Mouse (Mus musculus) embryonic fibroblast, embryonic 13.5 days (primary cell): ENCODE measurements around the gene Kcna7. TPM values are rescaled to one million over a fixed set of nuclear protein-coding genes. Genes with fewer than 3 reads are reported as not detected.

ENCODE experiments used
- H3K27ac ChIP-seq: 2 replicates; pipeline ENCODE4 v1.5.1; 2012; ENCODE audit warnings: low read length, control low read depth, inconsistent platforms; ENCODE audit not compliant: insufficient read depth
- H3K4me1 ChIP-seq: 2 replicates; pipeline ENCODE4 v1.6.1; 2011; ENCODE audit warnings: low read length; ENCODE audit not compliant: control insufficient read depth, insufficient read depth
- H3K4me3 ChIP-seq: 2 replicates; pipeline ENCODE4 v1.5.1; 2011; ENCODE audit warnings: mild to moderate bottlenecking, control low read depth, low read length; ENCODE audit not compliant: insufficient read depth
- CTCF ChIP-seq: IDR thresholded peaks from 2 replicates; pipeline ENCODE4 v1.5.1; 2011; ENCODE audit warnings: mild to moderate bottlenecking, control low read depth, low read length, moderate library complexity, borderline replicate concordance; ENCODE audit not compliant: insufficient read depth
- POLR2A ChIP-seq: IDR thresholded peaks from 2 replicates; pipeline ENCODE4 v1.6.1; 2011; ENCODE audit warnings: low read depth, mild to moderate bottlenecking, control low read depth, low read length, moderate library complexity
- polyA plus RNA-seq: library from polyadenylated mRNA; stranded (reverse); fragments of >200 nt; gene quantifications from 2 replicates; pipeline ENCODE4 v1.2.4, GENCODE M21; 2011; ENCODE audit warnings: low read depth; ENCODE audit not compliant: missing spikeins, insufficient read length

Kcna7 gene
- polyA plus RNA-seq, 1 experiment = not detected

DNA sequence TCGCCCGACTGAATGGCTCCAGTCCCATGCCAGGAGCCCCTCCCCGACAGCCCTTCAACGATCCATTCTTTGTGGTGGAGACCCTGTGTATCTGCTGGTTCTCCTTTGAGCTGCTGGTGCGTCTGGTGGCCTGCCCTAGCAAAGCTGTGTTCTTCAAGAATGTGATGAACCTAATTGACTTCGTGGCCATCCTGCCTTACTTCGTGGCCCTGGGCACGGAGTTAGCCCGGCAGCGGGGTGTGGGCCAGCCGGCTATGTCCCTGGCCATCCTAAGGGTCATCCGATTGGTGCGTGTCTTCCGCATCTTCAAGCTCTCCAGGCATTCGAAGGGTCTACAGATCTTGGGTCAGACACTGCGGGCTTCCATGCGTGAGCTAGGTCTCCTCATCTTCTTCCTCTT is 3.5 kb downstream of the Kcna7 start:
- no peak overlapping the region for H3K27ac ChIP-seq
- H3K4me3 ChIP-seq = no peak overlapping the region
- H3K4me1 ChIP-seq = no peaks in the 10 kb centered on the region
- TF ChIP-seq CTCF (no peak), POLR2A (no peak)

DNA sequence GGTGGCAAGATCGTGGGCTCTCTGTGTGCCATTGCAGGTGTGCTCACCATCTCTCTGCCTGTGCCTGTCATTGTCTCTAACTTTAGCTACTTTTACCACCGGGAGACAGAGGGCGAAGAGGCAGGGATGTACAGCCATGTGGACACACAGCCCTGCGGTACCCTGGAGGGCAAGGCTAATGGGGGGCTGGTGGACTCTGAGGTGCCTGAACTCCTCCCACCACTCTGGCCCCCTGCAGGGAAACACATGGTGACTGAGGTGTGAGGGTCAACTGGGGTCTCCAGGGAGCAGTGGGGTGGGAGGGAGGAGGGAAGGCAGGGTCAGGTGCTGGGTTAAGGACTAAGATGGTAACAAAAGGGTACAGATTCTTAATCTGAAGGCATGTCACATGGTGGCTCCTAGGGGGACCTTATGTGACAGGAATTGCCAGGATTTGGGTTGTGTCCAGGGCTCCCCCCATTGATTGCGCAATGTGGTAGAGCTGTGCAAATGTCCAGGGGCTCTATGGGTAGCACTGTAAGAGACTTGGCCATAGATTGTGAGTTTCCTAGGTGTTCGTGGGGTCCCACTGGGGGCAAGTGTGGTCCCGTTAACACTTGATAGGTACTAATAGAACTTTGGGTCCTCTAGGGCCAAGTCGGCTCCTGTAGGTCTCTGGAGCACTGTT is 4.2 kb downstream of the Kcna7 start:
- H3K4me3 ChIP-seq = no peak overlapping the region
- TF ChIP-seq CTCF (no peak), POLR2A (no peak)
- no peaks in the 10 kb centered on the region for H3K4me1 ChIP-seq
- H3K27ac ChIP-seq = no peak overlapping the region

DNA sequence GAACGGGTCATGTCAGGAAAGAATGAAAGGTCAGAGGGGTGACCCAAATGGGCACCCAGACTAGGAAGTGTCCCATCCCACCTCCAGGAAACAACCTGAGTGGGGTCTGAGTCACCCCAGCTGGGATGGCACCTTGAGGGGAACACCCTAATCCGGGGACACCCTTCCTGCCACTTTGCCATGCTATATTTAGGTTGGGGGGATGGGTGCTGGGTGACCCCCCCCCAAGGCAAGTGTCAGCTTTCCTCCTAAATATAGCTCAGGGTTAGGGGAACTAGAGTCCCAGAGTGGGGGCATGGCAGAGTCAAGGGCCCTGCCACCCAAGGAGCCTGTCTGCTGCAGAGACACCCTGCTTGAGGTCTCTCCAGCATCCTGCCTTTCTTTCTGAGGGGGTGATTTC is 7.0 kb downstream of the Kcna7 start:
- TF ChIP-seq POLR2A (no peak), CTCF (no peak)
- Histone ChIP-seq H3K27ac (no peak overlapping the region), H3K4me3 (no peak overlapping the region), H3K4me1 (no peaks in the 10 kb centered on the region)

DNA sequence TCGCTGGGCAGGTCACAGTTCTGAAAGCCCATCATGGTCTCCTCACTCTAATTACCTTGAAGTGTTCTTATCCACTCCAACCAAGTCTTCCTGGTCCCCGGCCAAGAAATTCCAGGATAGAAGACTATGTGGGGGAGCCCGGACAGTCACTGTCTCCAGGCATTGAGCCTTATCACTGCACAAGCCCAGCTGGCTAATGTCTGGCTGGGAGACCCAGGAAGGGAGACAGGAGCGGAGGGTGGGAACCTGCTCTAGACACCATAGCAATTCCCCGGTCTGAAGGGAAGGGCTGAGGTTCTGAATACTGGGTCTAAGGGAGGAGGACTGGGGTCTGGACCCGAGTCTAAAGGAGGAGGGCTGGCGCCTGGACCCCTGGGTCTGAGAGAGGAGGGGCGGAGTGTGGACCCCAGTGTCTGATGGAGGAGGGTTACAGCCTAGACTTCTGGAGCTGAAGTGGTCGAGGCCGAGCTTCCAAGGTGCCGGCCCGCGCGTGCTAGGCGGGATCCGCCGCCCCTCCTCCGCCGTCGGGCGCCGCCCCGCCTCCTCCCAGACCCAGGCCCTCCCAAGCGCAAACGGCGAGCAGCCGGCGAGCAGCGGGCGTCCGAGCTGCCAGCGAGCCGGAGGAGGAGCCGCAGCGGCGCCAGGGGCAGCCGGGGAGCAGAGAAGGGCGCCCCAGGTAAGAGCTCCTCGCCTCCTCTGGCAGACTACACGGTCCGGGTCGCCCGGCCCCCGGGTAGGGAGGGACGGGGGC is 7.8 kb downstream of the Kcna7 start, which contains the start of gene Ntf5:
Gene Ntf5 (plus strand): TSS at position 583 of the 751 bp plus-strand sequence.
- Histone ChIP-seq H3K27ac (no peak within 1 kb of the TSS), H3K4me1 (no peaks in the 10 kb centered on the region), H3K4me3 (peak within 1 kb of the TSS; percentile 24)
- TF ChIP-seq CTCF (no peak), POLR2A (no peak)

DNA sequence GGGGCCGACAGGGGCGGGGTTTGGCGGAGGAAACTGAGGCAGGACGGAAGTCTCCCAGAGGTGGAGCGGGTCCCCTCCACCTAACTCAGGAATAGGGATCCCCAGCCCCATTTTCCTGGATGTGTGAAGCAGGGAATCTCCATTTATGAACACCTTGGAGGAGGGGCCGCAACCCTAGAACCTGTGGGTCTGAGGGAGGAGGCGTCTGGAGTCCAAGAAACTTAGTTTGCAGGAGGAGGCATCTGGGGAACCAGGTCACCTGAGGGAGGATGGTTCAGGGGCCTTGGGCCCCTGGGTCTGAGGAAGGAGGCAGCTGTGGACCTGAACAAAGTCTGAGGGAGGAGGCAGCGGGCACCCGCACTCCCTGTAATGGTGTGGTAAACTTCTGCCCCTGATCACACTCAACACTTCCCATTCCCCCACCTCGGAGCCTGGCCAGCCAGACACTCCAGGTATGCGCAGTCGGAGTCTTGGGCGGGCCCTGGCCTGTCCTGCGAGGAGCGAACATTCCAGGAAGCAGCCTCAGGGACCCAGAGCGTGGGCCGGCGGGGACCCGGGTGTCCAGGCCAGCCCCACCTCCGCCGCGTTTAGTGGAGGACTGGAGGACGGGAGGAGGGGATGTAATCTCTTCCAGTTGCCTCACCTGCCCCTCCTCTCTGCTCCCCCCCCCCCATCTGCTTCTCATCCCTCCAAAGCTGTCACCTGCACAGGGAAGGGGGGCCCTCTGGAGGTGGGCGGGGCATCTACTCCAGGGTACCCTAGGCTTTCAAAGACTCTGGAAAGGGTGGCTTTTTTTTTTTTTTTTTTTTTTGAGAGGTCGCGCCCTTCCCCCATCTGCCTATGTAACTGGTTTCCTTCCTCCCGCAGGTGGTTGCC is 8.6 kb downstream of the Kcna7 start:
- Histone ChIP-seq H3K27ac (no peak overlapping the region), H3K4me3 (peak overlapping the region; percentile 24; the same call in 1 of the 2 replicates), H3K4me1 (no peaks in the 10 kb centered on the region)
- no peak for TF ChIP-seq POLR2A
- no peak for TF ChIP-seq CTCF

DNA sequence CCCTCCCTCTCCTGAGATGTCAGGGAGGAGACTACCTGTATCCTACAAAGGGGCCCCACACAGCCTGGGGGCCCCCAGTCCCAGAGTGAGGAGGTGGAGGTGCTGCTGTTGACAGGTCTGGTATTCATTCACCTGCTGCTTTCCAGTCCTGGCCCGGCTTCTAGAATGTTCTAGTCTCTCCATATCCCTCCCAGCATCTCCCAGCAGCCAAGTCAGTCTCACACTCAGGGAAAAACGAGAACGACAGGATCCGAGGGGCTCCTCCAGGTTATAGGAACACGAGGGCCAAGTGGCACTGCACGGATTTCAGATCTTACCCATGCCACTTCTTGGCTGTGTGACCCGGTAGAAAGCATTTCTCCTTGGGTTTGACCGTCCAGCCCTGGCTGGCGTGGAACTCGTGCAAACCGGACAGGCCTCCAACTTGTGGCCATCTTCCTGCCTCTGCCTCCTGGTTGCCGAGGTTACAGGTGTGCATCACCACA is 9.3 kb downstream of the Kcna7 start:
- no peaks in the 10 kb centered on the region for H3K4me1 ChIP-seq
- no peak overlapping the region for H3K27ac ChIP-seq
- H3K4me3 ChIP-seq = no peak overlapping the region
- no peak for TF ChIP-seq POLR2A
- no peak for TF ChIP-seq CTCF

DNA sequence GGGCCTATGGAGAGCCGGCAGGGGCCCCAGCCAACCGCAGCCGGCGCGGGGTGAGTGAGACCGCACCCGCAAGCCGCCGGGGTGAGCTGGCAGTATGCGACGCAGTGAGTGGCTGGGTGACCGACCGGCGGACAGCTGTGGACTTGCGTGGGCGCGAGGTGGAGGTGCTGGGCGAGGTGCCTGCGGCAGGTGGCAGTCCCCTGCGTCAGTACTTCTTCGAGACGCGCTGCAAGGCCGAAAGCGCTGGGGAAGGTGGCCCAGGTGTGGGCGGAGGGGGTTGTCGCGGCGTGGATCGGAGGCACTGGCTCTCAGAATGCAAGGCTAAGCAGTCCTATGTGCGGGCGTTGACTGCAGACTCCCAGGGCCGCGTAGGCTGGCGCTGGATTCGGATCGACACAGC is 10.2 kb downstream of the Kcna7 start:
- TF ChIP-seq CTCF (no peak), POLR2A (no peak)
- Histone ChIP-seq H3K4me1 (no peaks in the 10 kb centered on the region), H3K4me3 (no peak overlapping the region), H3K27ac (no peak overlapping the region)

DNA sequence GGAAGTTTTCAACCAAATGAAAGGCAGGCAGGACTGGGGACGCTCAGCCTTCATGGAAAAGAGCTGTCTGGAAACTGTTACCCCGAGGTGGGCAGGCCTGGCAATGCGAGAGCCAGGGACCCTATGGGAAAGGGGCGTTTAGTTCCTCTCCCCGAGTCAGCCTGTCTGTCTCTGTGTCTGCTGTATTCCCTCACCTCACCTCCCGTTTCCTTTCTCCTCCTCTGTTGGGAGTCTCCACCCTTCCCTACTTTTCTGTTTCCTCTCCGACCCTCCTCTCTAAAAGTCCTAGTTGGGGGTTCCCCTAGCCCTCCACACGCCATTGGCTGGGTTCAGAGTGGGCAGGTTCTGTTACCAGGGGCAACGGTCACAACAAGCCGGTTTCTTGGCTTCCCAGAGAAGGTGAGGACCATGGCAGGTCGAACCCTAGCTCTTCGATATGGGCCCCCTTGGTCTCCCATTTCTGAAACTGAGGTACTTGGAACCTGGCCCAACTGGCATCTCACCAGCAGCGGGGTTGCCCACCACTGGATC is 12.6 kb downstream of the Kcna7 start:
- Histone ChIP-seq H3K4me3 (no peak overlapping the region), H3K27ac (no peak overlapping the region), H3K4me1 (no peaks in the 10 kb centered on the region)
- no peak for TF ChIP-seq CTCF
- TF ChIP-seq POLR2A = no peak

DNA sequence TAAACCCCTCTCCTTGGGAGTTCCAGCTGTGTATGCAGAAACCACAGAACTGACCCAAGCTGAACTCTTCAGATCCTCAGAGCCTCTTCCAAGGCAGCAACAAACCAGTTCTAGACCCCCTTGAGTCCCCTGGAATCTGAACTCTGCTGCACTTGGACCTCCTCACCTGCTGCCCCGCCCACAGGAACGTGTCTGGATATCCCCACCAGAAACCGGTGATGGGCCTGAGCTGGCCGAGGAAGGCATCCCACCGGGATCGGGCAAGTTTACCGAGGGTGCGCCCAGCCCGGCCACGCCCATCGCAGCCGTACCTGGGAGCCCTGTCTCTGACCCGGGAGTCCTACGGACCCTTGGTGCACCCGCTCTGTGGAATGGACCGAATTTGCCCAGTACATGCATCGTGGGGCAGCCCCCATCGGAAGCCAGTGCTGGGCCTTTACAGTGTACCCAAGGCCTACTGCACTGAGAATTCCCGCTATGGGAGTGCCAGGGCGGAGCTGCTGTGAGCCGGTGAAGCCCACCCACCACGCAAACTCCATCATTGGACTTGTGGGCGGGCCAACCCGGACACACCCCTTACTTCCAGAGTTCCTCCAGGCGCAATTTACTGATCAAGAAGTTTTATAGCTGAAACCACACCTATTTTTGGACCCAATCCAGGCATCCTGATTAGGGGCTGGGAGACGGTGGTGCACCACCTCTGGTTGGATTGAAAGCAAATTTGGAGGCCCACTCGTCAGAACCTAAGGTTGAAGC is 14.6 kb downstream of the Kcna7 start:
- Histone ChIP-seq H3K27ac (no peak overlapping the region), H3K4me3 (no peak overlapping the region), H3K4me1 (no peaks in the 10 kb centered on the region)
- TF ChIP-seq CTCF (no peak), POLR2A (no peak)
